Mouse (Mus musculus) urinary bladder, postnatal 25 days (tissue): ENCODE measurements at regions not wholly inside any gene's neighbourhood (a gene's known extent, or its start where the extent isn't known, plus 50 kb on each side); places are given as distances from the start of the nearest gene placed in this dataset.

Experiments
- DNase-seq: peaks from one replicate; pipeline ENCODE4 v3.0.0; 2022; ENCODE audit warnings: low spot score

GRCm38 (mm10) chr2:172613891-172614391 is 64.5 kb downstream of the Tfap2c start:
- no peak for DNase-seq

- no peak for DNase-seq
These were observed 65.8 kb downstream of the Tfap2c start for GRCm38 (mm10) chr2:172615148-172615547.

GRCm38 (mm10) chr2:172615582-172615981 is 66.2 kb downstream of the Tfap2c start:
- DNase-seq: no peak

- DNase-seq: no peak
These were observed 69.8 kb downstream of the Tfap2c start for GRCm38 (mm10) chr2:172619168-172619567.

GRCm38 (mm10) chr2:172620001-172620400 is 70.6 kb downstream of the Tfap2c start:
- no peak for DNase-seq

GRCm38 (mm10) chr2:172623707-172624106 is 74.3 kb downstream of the Tfap2c start:
- DNase-seq: no peak

- no peak for DNase-seq
These were observed 78.2 kb downstream of the Tfap2c start for GRCm38 (mm10) chr2:172627353-172628306.

GRCm38 (mm10) chr2:172630333-172630732 is 80.9 kb downstream of the Tfap2c start:
- DNase-seq: no peak

- DNase-seq: no peak
These were observed 93.2 kb downstream of the Tfap2c start for GRCm38 (mm10) chr2:172642616-172643015.

GRCm38 (mm10) chr2:172643860-172644259 is 94.5 kb downstream of the Tfap2c start:
- DNase-seq: peak; percentile 48

- DNase-seq: no peak
These were observed 95.1 kb downstream of the Tfap2c start for GRCm38 (mm10) chr2:172644451-172644850.

GRCm38 (mm10) chr2:172648072-172648471 is 98.7 kb downstream of the Tfap2c start:
- DNase-seq: no peak

- no peak for DNase-seq
These were observed 111.1 kb downstream of the Tfap2c start for GRCm38 (mm10) chr2:172660479-172660878.

GRCm38 (mm10) chr2:172660916-172661315 is 111.5 kb downstream of the Tfap2c start:
- no peak for DNase-seq

GRCm38 (mm10) chr2:172661418-172661980 is 112.1 kb downstream of the Tfap2c start:
- no peak for DNase-seq

GRCm38 (mm10) chr2:172662165-172662564 is 112.8 kb downstream of the Tfap2c start:
- no peak for DNase-seq

GRCm38 (mm10) chr2:172663681-172664080 is 114.3 kb downstream of the Tfap2c start:
- DNase-seq: no peak

GRCm38 (mm10) chr2:172673081-172673480 is 123.7 kb downstream of the Tfap2c start:
- DNase-seq: no peak

GRCm38 (mm10) chr2:172674641-172675040 is 125.2 kb downstream of the Tfap2c start:
- no peak for DNase-seq

- no peak for DNase-seq
These were observed 125.7 kb downstream of the Tfap2c start for GRCm38 (mm10) chr2:172675081-172675480.

GRCm38 (mm10) chr2:172690196-172690595 is 140.8 kb downstream of the Tfap2c start:
- DNase-seq: no peak

GRCm38 (mm10) chr2:172690931-172691651 is 141.7 kb downstream of the Tfap2c start:
- DNase-seq: no peak
